Mouse (Mus musculus) liver, embryonic 14.5 days (tissue): ENCODE results near the gene Lbhd2. TPM values are rescaled to one million over a fixed set of nuclear protein-coding genes. Genes with fewer than 3 reads are reported as not detected.

Source experiments
- ATAC-seq: fragments of 200-750 bp; cut with Nextera tagmentation; 2 replicates; pipeline ENCODE4 v1.8.0; 2017; ENCODE audit warnings: moderate number of reproducible peaks, mild to moderate bottlenecking, moderate library complexity; ENCODE audit not compliant: insufficient read depth
- DNase-seq, 3 experiments: peaks; one replicate each; pipeline ENCODE4 v3.0.0-alpha.2; 2012 to 2013; ENCODE audit warnings: low read depth in 3 of 3, low spot score in 3 of 3
- H3K27ac ChIP-seq: fragments of 300-500 bp; sonication (generic); 2 replicates; pipeline ENCODE4 v1.5.1; 2014; ENCODE audit warnings: moderate library complexity, mild to moderate bottlenecking, control low read depth, inconsistent platforms
- H3K27me3 ChIP-seq: fragments of 300-500 bp; sonication (generic); 2 replicates; pipeline ENCODE4 v1.6.1; 2014; ENCODE audit warnings: mild to moderate bottlenecking, low read length, moderate library complexity; ENCODE audit not compliant: control insufficient read depth, insufficient read depth
- H3K36me3 ChIP-seq: fragments of 300-500 bp; sonication (generic); replicated peaks from 2 replicates; pipeline ENCODE4 v1.6.1; 2014; ENCODE audit warnings: low read depth; ENCODE audit not compliant: control insufficient read depth, insufficient read depth
- H3K4me1 ChIP-seq, 2 experiments: fragments of 200-500 bp in 1 of 2; fragments of 300-500 bp in 1 of 2; sonication (generic) in 1 of 2; replicated peaks; 2 replicates each; pipeline ENCODE4 v1.6.1; 2012 to 2014; ENCODE audit warnings: antibody characterized with exemption in 1 of 2, inconsistent platforms in 1 of 2, low read length in 1 of 2; ENCODE audit not compliant: control insufficient read depth in 2 of 2, insufficient read depth in 2 of 2
- H3K4me2 ChIP-seq: fragments of 300-500 bp; sonication (generic); 2 replicates; pipeline ENCODE4 v1.6.1; 2014; ENCODE audit warnings: low read depth, mild to moderate bottlenecking, control low read depth, moderate library complexity
- H3K4me3 ChIP-seq, 2 experiments: fragments of 200-500 bp in 1 of 2; fragments of 300-500 bp in 1 of 2; sonication (generic) in 1 of 2; 2 replicates each; pipeline ENCODE4 v1.5.1; 2012 to 2014; ENCODE audit warnings: low read depth in 2 of 2, low read length in 2 of 2, mild to moderate bottlenecking in 2 of 2, control low read depth in 1 of 2, inconsistent platforms in 1 of 2, moderate library complexity in 1 of 2; ENCODE audit not compliant: insufficient read depth in 1 of 2
- H3K9ac ChIP-seq: fragments of 300-500 bp; sonication (generic); replicated peaks from 2 replicates; pipeline ENCODE4 v1.6.1; 2014; ENCODE audit warnings: mild to moderate bottlenecking, control low read depth, moderate library complexity
- H3K9me3 ChIP-seq: fragments of 300-500 bp; sonication (generic); 2 replicates; pipeline ENCODE4 v1.6.1; 2016; ENCODE audit warnings: low read length, mixed read lengths; ENCODE audit not compliant: control insufficient read depth
- CTCF ChIP-seq: IDR thresholded peaks from 2 replicates; pipeline ENCODE4 v1.5.1; 2016; ENCODE audit warnings: antibody characterized with exemption, low read depth, control low read depth
- EP300 ChIP-seq: IDR thresholded peaks from 2 replicates; pipeline ENCODE4 v1.6.1; 2016; ENCODE audit warnings: antibody characterized with exemption, low read depth
- WGBS: fragments of 180-500 bp; shearing (Covaris S2); extraction: QIAGEN DNeasy Blood & Tissue Kit; methylation state at CpG from one replicate; pipeline ENCODE4 v1.1.7; 2014; ENCODE audit not compliant: insufficient replicate concordance; 5-methylcytosine and 5-hydroxymethylcytosine counted together
- polyA plus RNA-seq, 2 experiments: library from polyadenylated mRNA; depleted of rRNA in 1 of 2; stranded (reverse) in 1 of 2; unstranded in 1 of 2; fragments of >200 nt; fragmentation: Nextera tagmentation in 1 of 2; extraction: Ambion mirVana in 1 of 2; gene quantifications; 2 replicates each; pipeline versions ENCODE4 v1.2.1 to v1.2.3; 2012 to 2014

Gene Lbhd2
- polyA plus RNA-seq, 2 experiments = 0.15 TPM; not detected in 1

GRCm38 (mm10) chr12:111370249-111370648 is 36.4 kb upstream of the Lbhd2 start:
- Histone ChIP-seq H3K4me2 (no peak overlapping the region), H3K36me3 (no peaks in the 10 kb centered on the region), H3K4me3 (no peak overlapping the region), H3K4me1 (peaks cover 0 to 19% of the 10 kb centered on the region in 2 experiments; a peak in 2 of 4 replicates), H3K9me3 (no peaks in the 10 kb centered on the region), H3K9ac (no peak overlapping the region), H3K27ac (no peak overlapping the region), H3K27me3 (no peaks in the 10 kb centered on the region)
- WGBS = 17% methylated on average over 4 of the region's 4 CpGs
- peak; percentile 71 for ATAC-seq
- DNase-seq = peak in 1 of 3 experiments; percentile 22
- TF ChIP-seq CTCF = peak; percentile 43; the same call in 1 of the 2 replicates
- TF ChIP-seq EP300 = no peak

- H3K4me2 ChIP-seq = no peak overlapping the region
- no peak overlapping the region for H3K4me3 ChIP-seq
- peaks cover 14% of the 10 kb centered on the region for H3K27me3 ChIP-seq
- ATAC-seq = no peak
- WGBS = 60% methylated on average over 7 of the region's 7 CpGs
- peaks cover 0 to 23% of the 10 kb centered on the region in 2 experiments; a peak in 2 of 4 replicates for H3K4me1 ChIP-seq
- H3K9ac ChIP-seq = no peak overlapping the region
- H3K27ac ChIP-seq = no peak overlapping the region
- TF ChIP-seq EP300 (no peak), CTCF (no peak)
- no peaks in the 10 kb centered on the region for H3K9me3 ChIP-seq
- no peak for DNase-seq
- no peaks in the 10 kb centered on the region for H3K36me3 ChIP-seq
Observed at GRCm38 (mm10) chr12:111371905-111372304, 34.7 kb upstream of the Lbhd2 start.

GRCm38 (mm10) chr12:111373411-111373810 is 33.2 kb upstream of the Lbhd2 start:
- Histone ChIP-seq H3K36me3 (no peaks in the 10 kb centered on the region), H3K27me3 (peaks cover 29% of the 10 kb centered on the region), H3K27ac (no peak overlapping the region), H3K4me2 (peak overlapping the region; percentile 26; the same call in 1 of the 2 replicates), H3K9me3 (no peaks in the 10 kb centered on the region), H3K4me1 (peaks cover 0 to 22% of the 10 kb centered on the region in 2 experiments; a peak in 2 of 4 replicates), H3K4me3 (no peak overlapping the region), H3K9ac (no peak overlapping the region)
- ATAC-seq = no peak
- 61% methylated on average over 6 of the region's 6 CpGs for WGBS
- TF ChIP-seq EP300 (no peak), CTCF (no peak)
- DNase-seq = no peak

GRCm38 (mm10) chr12:111374727-111375126 is 31.9 kb upstream of the Lbhd2 start:
- Histone ChIP-seq H3K4me1 (peaks cover 0 to 20% of the 10 kb centered on the region in 2 experiments; a peak in 2 of 4 replicates), H3K36me3 (no peaks in the 10 kb centered on the region), H3K27me3 (peaks cover 38% of the 10 kb centered on the region), H3K27ac (no peak overlapping the region), H3K9ac (no peak overlapping the region), H3K4me2 (peak overlapping the region; percentile 66; the same call in 1 of the 2 replicates), H3K9me3 (no peaks in the 10 kb centered on the region), H3K4me3 (no peak overlapping the region)
- ATAC-seq = no peak
- no peak for TF ChIP-seq CTCF
- no peak for TF ChIP-seq EP300
- 66% methylated on average over 10 of the region's 10 CpGs for WGBS
- no peak for DNase-seq

GRCm38 (mm10) chr12:111375559-111375958 is 31.1 kb upstream of the Lbhd2 start:
- Histone ChIP-seq H3K27ac (no peak overlapping the region), H3K9me3 (no peaks in the 10 kb centered on the region), H3K4me3 (peak overlapping the region; percentile 34 to 65), H3K4me1 (peaks cover 0 to 14% of the 10 kb centered on the region in 2 experiments; a peak in 2 of 4 replicates), H3K4me2 (peak overlapping the region; percentile 66), H3K27me3 (peaks cover 42% of the 10 kb centered on the region), H3K9ac (no peak overlapping the region), H3K36me3 (no peaks in the 10 kb centered on the region)
- 59% methylated on average over 12 of the region's 12 CpGs for WGBS
- TF ChIP-seq EP300 (no peak), CTCF (no peak)
- DNase-seq = no peak
- ATAC-seq = no peak
